Mouse (Mus musculus): Measurements from ENCODE around the gene Fxyd5.

GRCm38 (mm10) chr7:31028609-31029008 is 13.7 kb downstream of the Fxyd5 start:
- TF ChIP-seq POLR2A (IDR thresholded peaks at IDR 0.05; ENCODE audit: borderline replicate concordance, extremely low read depth, insufficient read depth, insufficient read length, poor library complexity, severe bottlenecking), result no peak
- no peak for TF ChIP-seq CTCF (IDR thresholded peaks at IDR 0.05; ENCODE audit: borderline replicate concordance, extremely low read depth, insufficient read depth, insufficient read length)

Data from brain, embryonic 14.5 days (tissue).